Mouse (Mus musculus): Measurements from ENCODE around the gene Cdk17.
"Not testable (repeated sequence)": the region's sequence is repeated elsewhere in the genome, so short reads cannot be mapped to it uniquely, and the experiment has no call there.

The Cdk17 gene

DNA sequence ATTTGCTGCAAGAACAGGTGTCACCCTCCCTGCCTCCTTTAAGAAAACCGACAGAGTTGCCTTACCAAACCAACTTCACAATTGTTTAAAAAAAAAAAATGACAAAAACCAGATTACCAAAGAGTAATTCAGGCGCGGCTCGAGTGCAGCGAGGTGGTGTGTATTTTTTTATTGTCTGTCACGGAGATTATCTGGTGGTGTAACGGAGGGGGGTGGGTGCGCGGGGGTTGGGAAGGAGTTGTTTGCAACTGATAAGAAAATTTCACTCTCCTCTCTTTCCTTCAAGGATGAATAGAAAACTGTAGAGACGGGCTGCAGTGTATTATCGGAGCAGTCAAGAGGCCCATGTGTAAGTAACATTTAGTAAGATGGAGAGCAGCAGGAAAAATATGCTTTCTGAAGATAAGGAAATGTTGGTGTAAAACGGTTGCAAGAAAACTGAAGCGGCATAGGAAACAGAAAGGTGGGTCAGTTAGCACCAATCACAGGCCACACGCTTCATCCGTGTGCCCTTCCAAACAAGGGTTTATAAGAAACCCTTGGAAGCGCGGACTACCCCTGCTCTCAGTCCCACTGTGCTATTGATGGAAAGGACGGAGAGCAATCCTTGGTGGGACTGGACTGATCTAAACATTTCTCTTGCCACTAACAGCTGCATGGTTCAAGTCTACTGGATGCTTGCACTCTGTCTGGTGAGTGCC lies 17.2 kb upstream of the Cdk17 start:
- DNase-seq = no peak

DNA sequence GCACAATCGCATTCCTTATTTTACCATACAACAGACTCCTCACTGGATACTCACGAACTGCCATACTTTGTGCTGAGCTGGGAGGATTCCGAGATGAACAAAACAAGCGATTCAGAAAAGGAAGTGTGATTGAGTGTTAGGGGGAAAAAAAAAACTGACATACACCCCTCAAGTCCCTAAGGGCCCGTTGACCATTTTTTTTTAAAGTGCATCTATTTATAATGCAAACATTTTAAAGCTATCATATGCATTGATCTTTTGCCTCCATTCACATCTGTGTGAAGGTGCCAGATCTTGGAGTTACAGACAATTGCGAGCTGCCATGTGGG lies 16.7 kb upstream of the Cdk17 start:
- no peak for DNase-seq

DNA sequence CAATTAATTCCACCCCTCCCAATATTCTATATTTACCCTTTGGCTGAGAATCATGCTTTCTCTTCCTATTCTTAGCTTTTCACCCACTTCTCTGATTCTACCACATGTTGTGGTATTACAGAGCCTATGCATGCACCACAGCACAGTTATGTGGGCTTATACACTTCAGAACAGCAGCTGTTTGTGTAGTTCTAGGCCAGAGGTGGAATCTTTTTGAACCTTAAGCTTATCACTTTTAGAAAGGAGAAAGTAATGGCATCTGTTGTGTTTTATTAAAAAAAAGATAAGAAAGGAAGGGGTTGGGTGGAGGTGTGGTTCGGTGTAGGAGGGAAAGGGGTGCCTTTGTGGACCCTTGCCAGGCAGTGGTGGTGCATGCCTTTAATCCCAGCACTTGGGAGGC lies 16.1 kb upstream of the Cdk17 start:
- no peak for DNase-seq

DNA sequence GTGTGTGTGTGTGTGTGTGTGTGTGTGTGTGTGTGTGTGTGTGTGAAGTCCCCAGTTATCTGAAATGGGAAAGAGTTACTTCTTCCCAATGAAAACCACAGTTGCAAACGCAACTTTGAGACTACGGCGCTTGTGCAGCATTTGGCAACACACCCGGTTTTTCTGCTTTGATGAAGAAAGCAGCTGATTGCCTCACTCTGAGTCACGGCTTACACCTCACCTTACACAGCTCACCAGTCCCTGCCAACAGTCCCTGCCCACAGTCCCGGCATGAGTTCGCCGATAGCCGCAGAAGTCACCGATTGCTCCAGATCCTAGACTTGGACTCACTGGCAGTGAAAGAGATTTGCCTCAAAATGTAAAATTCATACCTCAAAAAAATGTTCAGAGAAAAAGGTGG lies 15.6 kb upstream of the Cdk17 start:
- peak; percentile 76 for DNase-seq

DNA sequence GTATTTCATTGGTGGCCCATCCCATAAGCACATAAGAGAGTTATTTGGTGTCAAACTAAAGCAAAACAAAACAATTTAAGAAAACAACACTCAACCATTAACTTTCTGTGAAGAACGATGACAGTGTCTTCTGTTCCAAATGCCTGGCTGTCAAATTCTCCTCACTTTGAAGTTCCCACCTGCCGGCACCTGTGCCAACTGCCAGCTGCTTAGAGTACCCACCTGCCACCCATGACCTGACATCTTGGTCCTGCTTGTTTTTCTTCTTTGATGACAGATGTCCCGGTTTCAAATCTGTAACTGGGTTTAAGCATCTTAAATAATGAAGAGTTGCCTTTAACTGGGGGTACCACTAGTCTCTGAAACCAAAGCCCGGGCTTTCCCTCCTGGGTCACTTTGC lies 14.1 kb upstream of the Cdk17 start:
- no peak for DNase-seq

DNA sequence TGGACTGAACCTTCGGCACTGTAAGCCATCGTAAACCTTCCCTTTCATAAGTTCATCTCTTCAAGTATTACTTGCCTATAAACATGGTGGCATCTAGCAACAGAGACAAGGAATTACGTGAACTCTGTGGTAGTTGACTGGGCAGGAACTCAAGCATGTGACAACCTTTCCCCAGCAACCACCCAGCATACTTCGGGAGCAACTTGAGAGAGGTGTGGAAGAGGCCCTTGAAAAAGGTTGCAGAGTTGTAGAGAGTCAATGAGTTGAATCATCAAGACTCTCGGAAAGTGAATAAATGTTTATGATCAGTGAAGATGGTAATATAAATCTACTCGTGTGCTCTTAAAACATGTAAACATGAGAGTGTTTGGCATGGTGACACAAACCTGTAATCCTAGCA lies 13.0 kb upstream of the Cdk17 start:
- no peak for DNase-seq

DNA sequence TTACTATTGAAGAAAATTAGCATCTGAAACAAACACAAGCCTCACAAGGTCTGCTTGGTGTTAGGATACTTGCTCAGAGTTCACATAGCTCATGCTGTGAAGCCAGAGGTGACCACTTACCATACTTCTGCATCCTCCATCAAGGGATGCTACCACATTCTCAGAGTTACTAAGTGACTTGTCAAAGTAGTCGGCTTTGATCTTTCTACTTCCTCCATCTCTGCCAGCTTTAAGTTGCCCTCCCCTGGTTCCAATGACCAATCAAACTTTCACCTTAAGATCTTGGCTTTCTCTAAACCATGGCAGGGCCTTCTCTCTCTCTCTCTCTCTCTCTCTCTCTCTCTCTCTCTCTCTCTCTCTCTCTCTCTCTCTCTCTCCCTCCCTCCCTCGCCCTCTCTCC lies 11.1 kb upstream of the Cdk17 start:
- no peak for DNase-seq

DNA sequence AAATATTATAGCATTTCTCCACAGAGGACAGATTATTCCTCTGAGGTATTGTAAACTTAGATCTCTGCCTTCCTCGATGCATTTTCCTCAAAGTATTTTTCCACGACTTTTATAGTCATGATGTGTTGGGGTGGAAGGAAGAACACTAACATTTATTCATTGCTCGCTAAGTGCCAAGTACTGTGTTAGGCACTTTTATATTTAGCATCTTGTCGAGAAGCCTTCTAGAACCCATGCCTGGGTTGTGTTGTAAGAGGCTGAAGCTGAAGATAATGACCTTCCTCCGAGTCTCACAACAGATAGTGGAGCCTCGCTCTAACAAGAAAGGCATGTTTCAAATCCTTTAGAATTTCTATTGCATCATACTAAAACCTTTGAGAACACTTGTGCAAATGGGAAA lies 8.9 kb upstream of the Cdk17 start:
- DNase-seq = no peak

DNA sequence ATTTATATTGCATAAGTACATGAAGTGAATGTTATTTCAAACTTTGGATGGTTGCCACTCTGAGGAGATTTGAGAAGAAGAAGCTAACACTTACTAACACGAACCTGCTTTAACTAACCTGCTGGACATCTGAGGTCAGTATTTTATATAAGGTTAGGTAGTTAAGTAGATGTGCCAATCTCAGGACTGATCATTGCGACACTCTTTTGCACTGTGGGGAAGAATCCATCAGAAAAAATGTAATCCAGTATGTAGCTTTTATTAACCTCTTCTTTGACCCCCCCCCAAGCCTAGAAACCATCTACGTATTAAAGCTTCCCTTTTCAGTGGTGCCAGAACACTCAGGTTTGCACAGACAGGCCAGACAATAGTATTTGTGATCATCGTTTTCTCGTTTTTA lies 8.0 kb upstream of the Cdk17 start:
- no peak for DNase-seq

DNA sequence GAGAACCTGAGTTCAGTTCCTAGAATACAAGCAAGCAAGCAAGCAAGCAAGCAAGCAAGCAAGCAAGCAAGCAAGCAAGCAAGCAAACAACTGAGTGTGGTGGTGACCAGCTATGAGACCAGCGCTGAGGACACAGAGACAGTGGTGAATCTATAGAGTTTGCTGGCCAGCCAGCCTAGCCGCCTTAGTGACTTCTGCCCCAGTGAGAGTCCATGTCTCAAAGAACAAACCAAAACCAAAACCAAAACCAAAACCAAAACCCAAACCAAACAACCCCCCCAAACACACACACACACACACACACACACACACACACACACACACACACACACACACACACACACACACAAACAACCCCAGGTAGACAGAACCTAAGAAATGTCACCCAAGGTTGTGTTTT lies 7.3 kb upstream of the Cdk17 start:
- not testable (repeated sequence) for DNase-seq

DNA sequence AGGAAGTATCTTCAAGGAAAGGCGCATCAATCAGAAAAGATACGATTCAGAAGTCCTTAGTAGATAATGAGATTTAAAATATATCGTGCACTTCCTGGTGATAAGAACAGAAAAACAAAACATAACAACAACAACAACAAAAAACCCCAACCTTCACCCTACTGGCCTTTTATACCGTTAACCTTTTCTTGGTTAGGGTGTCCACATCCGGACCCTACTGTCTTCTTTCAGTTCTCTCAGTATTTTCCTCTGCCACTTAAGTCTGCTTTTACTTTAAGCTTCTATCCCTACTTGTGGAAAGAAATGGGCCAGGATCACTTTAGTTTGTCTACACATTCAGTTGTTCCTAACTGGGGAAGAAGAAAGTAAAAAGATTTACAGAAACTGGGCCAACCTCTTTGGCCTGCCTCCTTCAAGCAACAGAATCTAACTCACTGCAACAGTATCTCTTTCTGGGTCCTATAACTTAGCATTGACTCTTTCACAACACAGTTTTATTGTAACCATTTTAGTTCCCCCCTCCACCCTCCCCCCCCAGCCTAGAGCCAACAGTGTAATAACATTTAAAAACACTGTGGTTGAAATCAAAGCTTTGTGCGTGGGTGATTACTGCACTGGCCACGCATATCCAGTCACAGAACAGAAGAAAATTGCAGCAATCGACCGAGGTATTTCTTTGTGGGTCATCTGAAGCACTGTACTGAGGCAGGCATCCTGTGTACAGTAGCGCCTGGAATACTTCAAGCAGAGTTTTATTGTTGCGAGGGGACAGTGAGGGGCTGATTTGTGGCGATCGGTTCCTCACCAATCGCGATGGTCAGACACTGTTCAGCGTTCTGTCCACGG lies 801 bp upstream of the Cdk17 start:
- DNase-seq = no peak

DNA sequence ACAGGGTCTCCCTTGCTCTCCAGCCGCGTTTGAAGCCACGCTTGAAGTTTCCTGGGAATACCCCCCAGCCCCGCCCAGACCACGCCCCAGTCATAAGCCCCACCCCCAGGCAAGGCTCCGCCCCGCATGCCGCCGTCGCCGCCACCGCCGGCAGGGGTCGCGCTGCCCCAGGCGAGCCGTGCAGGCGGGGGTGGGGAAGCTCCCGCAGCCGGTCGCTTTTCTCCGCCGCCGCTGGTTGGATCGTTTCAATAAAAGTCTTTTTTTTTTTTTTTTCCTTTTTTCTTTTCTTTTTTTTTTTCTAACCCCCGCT lies 223 bp upstream of the Cdk17 start:
- peak; percentile 85 for DNase-seq

DNA sequence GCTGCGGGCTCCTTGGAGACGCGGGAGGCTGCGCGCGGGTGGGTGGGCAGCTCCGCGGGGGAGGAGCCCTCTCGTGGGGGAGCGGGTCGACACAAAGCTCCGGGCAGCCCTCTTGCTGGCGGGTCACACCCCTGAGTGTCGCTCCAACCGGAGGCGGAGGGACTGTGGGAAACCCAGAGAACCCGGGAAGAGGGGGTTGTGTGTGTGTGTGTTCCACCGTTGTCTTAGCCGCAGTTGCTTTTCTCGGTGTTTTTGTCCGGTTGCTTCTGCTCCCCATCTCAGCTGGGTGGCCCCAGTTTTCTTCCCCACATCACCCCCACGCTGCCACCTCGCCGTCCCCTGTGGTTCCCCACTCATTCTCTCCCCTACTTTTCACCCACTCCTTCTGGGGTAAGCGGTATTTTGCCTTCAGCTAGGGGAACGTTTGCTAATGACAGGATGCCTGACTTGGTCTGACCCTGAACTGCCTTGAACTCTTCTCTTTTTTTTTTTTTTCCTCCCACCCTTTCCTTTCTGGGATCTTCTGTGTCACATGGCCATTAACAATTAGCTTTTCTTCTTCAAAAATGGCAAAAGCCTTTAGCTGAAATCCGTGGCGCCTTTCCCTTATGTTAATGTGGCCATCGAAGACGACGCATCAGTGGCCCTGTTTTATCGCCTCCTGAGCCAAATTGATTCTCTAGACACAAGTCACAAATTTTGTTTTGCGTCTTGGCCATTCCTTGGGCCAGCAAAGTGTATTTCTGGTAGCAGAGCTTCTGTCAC lies 1.0 kb downstream of the Cdk17 start:
- DNase-seq = peak; percentile 62

DNA sequence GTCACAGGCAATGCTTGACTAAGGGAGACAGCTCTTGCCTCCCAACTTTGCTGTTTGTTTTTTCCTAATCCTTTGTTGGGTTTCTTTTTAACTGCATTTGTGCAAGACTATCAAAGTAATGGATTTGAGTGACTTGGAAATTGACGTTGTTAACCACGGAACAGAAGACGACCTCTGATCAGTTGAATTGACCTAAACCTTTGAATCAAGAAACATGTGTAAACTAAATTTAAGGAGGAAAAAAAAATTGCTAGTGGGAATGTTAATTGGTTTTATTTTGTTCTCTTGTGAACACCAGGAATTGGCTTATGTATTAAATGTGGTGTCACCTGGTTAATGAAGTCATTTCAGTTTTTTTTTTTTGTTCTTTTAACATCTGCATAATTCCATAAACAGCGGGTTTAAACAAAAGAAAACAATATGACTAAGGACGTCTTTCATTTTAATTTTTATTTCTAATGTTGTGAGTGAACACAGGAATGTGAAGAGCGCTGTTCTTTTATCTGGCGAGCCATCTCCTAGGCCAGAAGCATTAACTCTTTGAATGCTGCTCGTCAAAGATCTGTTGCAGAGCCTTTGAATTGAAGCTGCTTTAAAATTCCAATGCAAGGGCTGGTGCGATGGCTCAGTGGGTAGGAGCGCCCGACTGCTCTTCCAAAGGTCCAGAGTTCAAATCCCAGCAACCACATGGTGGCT lies 1.7 kb downstream of the Cdk17 start:
- DNase-seq = no peak

DNA sequence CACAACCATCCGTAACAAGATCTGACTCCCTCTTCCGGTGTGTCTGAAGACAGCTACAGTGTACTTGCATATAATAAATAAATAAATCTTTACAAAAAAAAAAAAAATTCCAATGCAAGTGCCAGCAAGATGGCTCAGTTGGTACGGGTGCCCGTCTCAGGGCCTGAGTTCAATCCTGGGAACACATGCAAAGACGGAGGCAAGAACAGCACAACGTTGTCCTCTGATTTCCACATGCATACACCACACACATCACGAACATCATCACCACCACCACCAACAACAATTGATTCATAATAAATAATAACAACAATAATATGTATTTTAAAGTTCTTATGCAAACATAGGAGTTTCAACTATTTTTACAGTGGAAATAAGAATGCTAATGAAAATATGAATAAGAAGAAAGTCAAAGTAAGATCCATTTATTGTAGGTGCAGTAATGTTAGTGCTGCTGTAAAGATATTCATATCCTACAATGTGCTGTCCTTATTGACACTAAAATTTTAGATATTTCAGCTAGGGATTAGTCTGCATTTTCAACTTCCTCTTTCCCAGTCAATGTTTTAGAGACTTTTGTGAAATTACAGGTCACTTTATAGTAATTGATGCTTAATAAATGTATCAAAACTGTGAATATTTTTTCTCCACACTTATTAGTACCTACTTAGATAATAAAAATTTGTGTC lies 2.4 kb downstream of the Cdk17 start:
- no peak for DNase-seq

DNA sequence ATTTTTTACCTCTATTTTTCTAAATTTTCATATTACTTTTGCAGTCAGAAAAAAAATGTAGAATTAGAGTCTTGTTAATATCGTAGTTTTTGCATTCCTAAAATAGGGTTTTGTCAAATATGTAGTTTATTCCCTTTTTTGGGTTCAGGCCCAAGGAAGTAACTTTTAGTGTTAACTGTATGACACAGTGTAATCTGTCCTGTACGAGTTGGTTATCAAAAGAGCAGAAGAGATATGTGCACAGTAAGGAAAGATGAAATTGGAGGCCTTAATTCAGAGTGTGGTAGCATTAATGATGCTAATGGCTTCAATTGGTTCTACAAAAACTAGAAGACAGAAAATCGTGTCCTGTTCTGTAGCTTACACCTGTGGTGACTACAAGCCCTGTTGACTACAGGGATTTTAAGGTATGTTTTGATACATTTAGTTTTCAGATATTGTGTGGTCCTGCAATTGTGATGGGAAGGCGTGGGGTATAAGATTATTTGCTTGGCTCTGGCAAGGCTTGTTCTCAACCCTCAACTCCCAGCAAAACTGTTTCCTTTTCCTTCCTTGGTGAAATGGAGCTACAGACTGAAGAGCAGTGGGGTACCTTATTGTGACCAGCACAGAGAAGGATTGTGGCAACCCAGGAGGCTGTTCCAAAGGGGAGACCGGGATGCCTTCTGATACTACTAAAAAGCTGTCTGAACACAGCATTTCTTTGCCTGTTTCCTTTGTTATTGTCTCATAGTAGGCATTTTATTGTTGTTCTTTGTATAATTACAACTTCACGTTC lies 3.2 kb downstream of the Cdk17 start:
- DNase-seq = no peak

DNA sequence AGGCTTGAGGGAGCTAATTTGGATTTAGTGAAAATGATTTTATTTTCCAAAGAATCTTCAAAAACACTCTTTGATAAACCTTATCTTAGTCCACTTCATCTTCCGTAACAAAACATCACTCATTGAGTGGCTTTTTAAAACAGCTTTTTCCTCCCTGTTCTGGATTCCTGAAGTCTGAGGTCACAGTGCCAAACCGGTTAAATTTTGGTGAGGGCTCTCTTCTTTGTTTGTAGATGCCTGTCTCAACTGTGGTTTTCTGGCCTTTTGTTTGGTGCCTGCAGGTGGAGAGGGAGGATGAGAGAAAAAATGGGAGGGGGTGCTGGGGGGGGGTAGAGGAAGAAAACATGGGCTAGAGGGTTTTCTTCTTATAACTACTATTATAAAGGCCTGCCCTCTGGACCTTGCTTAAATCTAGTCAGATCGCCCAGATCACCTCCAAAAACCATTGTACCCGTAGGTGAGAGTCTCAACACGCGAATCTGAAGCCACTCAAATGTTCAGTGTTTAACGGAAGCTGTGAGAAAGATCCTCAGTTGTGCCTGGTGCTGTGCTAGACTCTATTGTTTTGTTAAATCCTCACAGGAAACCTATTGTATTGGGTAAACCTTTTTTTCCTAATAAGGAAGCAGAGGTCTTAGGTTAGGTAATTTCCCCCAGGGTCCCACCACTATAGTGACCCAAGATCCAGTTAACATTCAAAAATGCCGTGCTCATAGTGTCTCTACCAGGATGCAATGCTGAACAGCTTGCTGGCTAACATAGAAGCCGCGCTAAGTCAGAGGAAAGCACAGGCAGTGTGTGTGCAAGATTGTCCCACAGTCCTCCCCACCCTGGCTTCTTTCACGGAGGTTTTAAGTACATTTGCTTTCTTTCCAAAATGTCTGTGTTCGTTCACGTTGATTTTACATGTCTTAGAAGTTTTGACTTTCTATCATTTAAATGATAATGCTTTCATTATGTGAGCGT lies 5.0 kb downstream of the Cdk17 start:
- no peak for DNase-seq

DNA sequence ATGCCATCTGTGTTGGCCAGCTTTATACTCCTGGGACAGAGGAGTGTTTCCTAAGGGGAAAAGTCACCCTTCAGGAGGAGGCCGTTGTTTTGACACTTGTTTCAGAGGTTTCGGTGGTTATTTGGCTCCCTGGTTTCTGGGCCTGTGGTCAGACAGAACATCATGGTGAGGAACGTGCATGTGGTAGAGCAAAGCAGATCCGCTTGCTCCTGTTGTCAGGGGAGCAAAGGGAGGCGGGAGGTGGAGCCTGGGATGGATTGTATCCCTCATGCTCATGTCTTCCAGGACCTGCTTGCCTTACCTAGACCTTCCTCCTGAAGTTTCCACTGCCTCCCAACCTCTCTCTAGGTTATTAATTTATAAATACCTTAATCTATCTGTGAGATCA lies 5.7 kb downstream of the Cdk17 start:
- DNase-seq = no peak

DNA sequence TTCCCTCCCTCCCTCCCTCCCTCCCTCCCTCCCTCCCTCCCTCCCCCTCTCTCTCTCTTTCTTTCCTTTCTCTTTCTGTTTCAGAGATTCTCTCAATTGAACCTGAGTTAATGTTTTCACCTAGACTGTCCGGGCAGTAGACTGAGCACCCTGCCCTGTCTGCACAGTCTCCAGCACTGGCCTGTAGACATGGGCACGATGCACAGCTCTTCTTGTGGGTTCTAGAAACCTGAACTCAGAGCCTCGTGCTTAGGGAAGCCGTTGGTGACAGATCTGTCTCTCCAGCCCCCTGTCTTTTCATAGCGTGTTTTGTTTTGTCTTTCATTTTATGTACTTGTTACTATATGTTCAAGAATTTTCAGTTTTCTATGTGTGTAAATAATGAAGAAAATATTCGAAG lies 6.6 kb downstream of the Cdk17 start:
- no peak for DNase-seq

DNA sequence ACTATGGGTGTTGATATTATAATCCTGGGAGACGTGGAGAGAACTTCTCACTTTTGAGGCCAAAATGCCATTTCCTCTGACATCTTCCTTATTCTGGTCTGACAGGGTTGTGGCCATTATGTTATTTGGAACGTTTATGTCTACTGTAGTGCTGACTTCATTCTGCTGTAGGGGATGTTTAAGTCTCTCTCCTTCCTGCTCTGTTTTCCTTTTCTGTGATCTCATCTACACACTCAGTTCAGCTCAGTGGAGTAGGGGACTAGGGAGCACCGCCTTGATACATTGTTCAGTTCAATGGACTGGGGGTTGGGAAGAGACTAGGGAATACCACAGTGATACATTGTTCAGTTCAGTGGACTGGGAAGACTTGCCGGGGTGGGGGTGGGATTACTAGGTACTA lies 7.4 kb downstream of the Cdk17 start:
- DNase-seq = no peak

Measured in right cerebral cortex, adult 18-20 months (tissue).